Mouse (Mus musculus) kidney, adult 18-20 months (tissue): ENCODE results near the gene Klf11.
A peak's percentile ranks its signal among the peaks of the same experiment; 100 is the strongest.
"Not testable (repeated sequence)": the region's sequence is repeated elsewhere in the genome, so short reads cannot be mapped to it uniquely, and the experiment has no call there.

Source experiments
- DNase-seq: peaks from one replicate; pipeline ENCODE4 v3.0.0; 2021

The Klf11 gene

GRCm38 (mm10) chr12:24651063-24651557 lies at the start of gene Klf11:
TSS of gene Klf11 (plus strand) at chr12:24651274.
- peak; percentile 99 for DNase-seq

- peak; percentile 84 for DNase-seq
Observed at GRCm38 (mm10) chr12:24603266-24603665, 47.8 kb upstream of the Klf11 start.

DNA sequence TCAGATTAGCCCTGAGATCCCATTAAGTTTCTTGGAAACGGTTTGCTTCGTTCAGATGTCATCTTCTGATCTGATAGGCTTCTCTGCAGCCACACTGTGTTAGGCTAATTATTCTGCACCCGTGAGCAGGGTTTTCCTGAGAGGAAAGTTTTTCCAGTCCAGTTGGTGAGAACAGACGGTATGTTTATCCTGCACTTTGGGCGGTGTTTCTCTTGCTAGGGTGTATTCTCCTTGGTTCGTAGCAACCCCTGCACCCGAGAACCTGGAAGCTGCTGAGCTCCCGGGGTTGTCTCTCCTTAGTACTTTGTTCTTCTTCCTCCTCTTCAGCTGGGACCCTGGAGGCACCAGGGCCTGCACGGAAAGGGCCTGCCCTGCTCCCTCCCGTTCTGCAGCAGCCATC lies 44.9 kb upstream of the Klf11 start:
- DNase-seq: no peak

DNA sequence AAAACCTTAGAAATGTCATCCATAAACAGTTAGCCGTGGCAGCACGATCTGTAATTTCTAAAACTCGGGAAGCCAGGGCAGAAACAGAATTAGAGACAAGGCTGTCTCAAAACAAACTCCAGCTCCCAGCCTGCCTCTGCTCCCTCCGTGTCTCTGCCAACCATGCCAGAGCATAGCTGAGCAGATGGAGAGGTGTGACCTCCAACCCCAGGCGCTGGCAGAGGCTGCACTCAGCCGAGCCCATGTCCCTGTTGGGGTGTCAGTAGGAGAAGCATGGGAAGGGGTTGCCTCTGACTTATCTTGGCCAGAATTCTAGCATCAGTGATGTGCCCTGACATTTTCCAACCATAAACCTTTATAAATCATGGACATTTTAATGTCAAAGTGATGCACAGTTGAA lies 38.5 kb upstream of the Klf11 start:
- no peak for DNase-seq

GRCm38 (mm10) chr12:24614452-24615075 lies 36.5 kb upstream of the Klf11 start:
- no peak for DNase-seq

GRCm38 (mm10) chr12:24615140-24615539 lies 35.9 kb upstream of the Klf11 start:
- no peak for DNase-seq

GRCm38 (mm10) chr12:24619436-24619835 lies 31.6 kb upstream of the Klf11 start:
- no peak for DNase-seq

DNA sequence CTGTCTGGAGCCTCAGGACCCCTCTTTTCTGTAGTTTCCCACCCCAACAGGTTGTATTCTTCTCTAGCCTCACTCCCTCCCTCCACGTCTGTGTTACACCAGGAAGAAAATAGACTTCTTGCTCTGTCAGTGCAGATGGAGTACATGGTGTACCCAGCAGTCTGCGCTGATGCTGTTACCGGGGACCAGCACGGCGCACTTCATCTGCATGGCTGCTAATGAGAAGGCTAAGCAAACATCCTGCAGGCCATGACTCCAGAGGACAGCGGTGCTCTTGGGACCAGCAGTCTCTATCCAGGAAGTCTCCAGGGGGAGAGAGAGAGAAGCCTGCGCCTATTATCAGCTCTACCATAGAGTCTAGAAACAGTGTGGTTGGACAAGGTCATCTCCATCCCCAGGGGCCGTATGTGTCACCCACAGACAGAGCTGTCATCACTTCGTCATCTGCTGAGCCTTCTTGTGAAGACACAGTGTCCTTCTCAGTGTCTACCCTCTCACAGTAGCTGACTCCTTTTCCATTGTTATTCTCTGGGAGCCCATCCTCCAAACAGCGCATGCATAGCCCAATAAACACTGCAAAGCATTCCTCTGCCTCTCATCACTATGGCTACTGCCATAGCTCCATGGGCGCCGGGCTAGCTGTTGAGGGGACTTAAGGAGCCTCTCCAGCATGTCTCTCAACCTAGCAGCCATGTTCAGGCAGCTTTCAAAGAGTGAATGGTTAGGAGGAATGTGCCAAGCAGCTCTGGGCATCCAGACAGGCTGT lies 27.4 kb upstream of the Klf11 start:
- DNase-seq: no peak

GRCm38 (mm10) chr12:24626401-24626800 lies 24.7 kb upstream of the Klf11 start:
- peak; percentile 45 for DNase-seq

GRCm38 (mm10) chr12:24627215-24627614 lies 23.9 kb upstream of the Klf11 start:
- DNase-seq: peak; percentile 23

- DNase-seq: peak; percentile 62
Observed at GRCm38 (mm10) chr12:24630220-24630619, 20.9 kb upstream of the Klf11 start.

GRCm38 (mm10) chr12:24632404-24632803 lies 18.7 kb upstream of the Klf11 start:
- DNase-seq: no peak

DNA sequence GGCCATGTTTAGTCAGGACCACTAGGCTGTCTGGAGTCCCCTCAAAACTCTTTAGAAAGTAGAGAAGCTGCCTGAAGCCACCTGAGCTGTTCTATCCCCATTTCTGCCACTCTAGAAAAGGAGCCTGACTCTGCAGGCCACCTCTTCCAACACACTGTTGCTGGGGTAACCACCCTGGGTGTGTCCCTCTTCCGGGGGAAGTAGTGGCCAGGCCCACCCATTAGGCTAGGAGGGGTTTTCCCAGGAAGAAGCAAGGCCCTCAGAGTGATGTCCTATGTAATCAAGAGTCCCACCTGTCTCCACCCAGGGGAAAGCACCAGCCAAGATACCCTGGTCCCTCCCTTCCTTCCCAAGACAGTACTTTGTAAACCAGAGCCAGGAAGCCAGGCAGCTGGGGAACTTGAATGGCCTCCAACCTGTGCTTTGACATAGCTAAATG lies 17.3 kb upstream of the Klf11 start:
- DNase-seq: no peak

GRCm38 (mm10) chr12:24634212-24634611 lies 16.9 kb upstream of the Klf11 start:
- no peak for DNase-seq

DNA sequence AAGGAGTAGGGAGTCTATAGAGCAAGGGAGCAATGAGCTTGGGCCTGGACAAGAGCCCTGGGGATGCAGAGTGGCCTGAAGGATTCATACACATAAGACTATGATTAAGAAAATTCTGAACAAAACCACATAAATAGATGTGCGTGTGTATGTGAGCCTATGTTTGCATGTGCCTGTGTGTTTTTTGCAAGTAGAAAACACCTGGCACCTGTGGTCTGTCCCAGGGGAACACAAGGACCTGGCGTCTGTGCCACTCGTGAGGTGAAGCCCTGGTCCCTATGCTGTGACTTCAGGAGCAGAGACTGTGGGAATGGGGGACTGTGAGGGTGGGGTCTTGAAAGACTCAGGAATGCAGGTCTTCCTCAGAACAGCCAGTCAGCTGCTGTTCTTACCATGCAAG lies 16.4 kb upstream of the Klf11 start:
- no peak for DNase-seq

GRCm38 (mm10) chr12:24638787-24639186 lies 12.3 kb upstream of the Klf11 start:
- DNase-seq: not testable (repeated sequence)

- peak; percentile 85 for DNase-seq
Observed at GRCm38 (mm10) chr12:24642370-24642802, 8.7 kb upstream of the Klf11 start.

GRCm38 (mm10) chr12:24644125-24644571 lies 6.9 kb upstream of the Klf11 start:
- DNase-seq: no peak

GRCm38 (mm10) chr12:24645901-24646300 lies 5.2 kb upstream of the Klf11 start:
- no peak for DNase-seq

- DNase-seq: no peak
Observed at GRCm38 (mm10) chr12:24648094-24648493, 3.0 kb upstream of the Klf11 start.

- DNase-seq: no peak
Observed at GRCm38 (mm10) chr12:24650415-24651062, 535 bp upstream of the Klf11 start.

- DNase-seq: peak; percentile 98
Observed at GRCm38 (mm10) chr12:24651642-24652342, 718 bp downstream of the Klf11 start.
